Mouse (Mus musculus): ENCODE results near the gene Dgke. TPM values are rescaled to one million over a fixed set of nuclear protein-coding genes. Genes with fewer than 3 reads are reported as not detected.

The Dgke gene
- polyA plus RNA-seq, 1 experiment from 2014 or later = 3.5 TPM

GRCm38 (mm10) chr11:88995616-88996015 lies 71.0 kb downstream of the Dgke start:
- no peak overlapping the region for H3K9ac ChIP-seq (ENCODE audit: low read length)
- peaks cover 13% of the 10 kb centered on the region for H3K27me3 ChIP-seq (ENCODE audit: control insufficient read depth, insufficient read depth, low read length)
- ATAC-seq (ENCODE audit: insufficient number of reproducible peaks, low FRiP score, low TSS enrichment, low read depth) = no peak
- no peaks in the 10 kb centered on the region for H3K9me3 ChIP-seq (ENCODE audit: control insufficient read depth, low read length)
- DNase-seq (ENCODE audit: low spot score) = no peak
- 88% methylated on average over 2 of the region's 2 CpGs for WGBS
- H3K4me3 ChIP-seq (ENCODE audit: low read depth, low read length) = no peak overlapping the region
- H3K4me1 ChIP-seq (ENCODE audit: control insufficient read depth, insufficient read depth, low read length) = no peaks in the 10 kb centered on the region
- no peak overlapping the region for H3K27ac ChIP-seq (replicated peaks; ENCODE audit: low read depth, low read length)
- no peak overlapping the region for H3K4me2 ChIP-seq (ENCODE audit: low read depth, severe bottlenecking)
- 0 out of 2 replicates have a peak, but pooled peaks cover 2% of the 10 kb centered on the region for H3K36me3 ChIP-seq (ENCODE audit: control insufficient read depth, insufficient read depth, low read length)

DNA sequence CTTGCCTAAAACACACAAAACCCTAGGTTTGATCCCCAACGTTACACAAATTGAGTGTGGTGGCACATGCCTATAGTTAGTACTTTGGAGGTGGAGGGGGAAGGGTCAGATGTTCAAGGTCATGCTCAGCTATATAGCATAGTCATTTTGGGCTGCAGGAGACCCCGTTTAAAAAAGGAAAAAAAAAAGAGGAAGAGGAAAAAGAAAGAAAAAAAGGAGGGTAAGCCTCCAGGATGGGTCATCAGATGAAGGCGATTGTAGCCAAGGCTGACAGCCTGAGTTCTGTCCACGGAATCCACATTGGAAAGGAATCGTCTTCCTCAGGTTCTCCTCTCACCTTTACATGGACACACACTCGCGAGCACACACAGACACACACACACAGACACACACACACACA lies 72.2 kb downstream of the Dgke start:
- 89% methylated on average over 7 of the region's 7 CpGs for WGBS

GRCm38 (mm10) chr11:88993625-88994024 lies 73.0 kb downstream of the Dgke start:
- Histone ChIP-seq H3K27ac (replicated peaks; ENCODE audit: low read depth, low read length) (no peak overlapping the region), H3K9me3 (ENCODE audit: control insufficient read depth, low read length) (no peaks in the 10 kb centered on the region), H3K4me1 (ENCODE audit: control insufficient read depth, insufficient read depth, low read length) (no peaks in the 10 kb centered on the region), H3K36me3 (ENCODE audit: control insufficient read depth, insufficient read depth, low read length) (0 out of 2 replicates have a peak, but pooled peaks cover 2% of the 10 kb centered on the region), H3K4me2 (ENCODE audit: low read depth, severe bottlenecking) (no peak overlapping the region), H3K27me3 (ENCODE audit: control insufficient read depth, insufficient read depth, low read length) (no peaks in the 10 kb centered on the region; the same call in 1 of the 2 replicates), H3K4me3 (ENCODE audit: low read depth, low read length) (no peak overlapping the region), H3K9ac (ENCODE audit: low read length) (no peak overlapping the region)
- WGBS = 22% methylated on average over 5 of the region's 5 CpGs
- DNase-seq (ENCODE audit: low spot score) (peak; percentile 52), ATAC-seq (ENCODE audit: insufficient number of reproducible peaks, low FRiP score, low TSS enrichment, low read depth) (no peak)

More for the DNA sequence above, 72.2 kb downstream of the Dgke start:
- Histone ChIP-seq H3K27me3 (ENCODE audit: control insufficient read depth, insufficient read depth, low read length) (peaks cover 8% of the 10 kb centered on the region), H3K4me1 (ENCODE audit: control insufficient read depth, insufficient read depth, low read length) (no peaks in the 10 kb centered on the region), H3K27ac (replicated peaks; ENCODE audit: low read depth, low read length) (no peak overlapping the region), H3K9me3 (ENCODE audit: control insufficient read depth, low read length) (no peaks in the 10 kb centered on the region), H3K9ac (ENCODE audit: low read length) (no peak overlapping the region), H3K36me3 (ENCODE audit: control insufficient read depth, insufficient read depth, low read length) (0 out of 2 replicates have a peak, but pooled peaks cover 2% of the 10 kb centered on the region), H3K4me2 (ENCODE audit: low read depth, severe bottlenecking) (no peak overlapping the region), H3K4me3 (ENCODE audit: low read depth, low read length) (no peak overlapping the region)
- DNase-seq (ENCODE audit: low spot score) = no peak
- no peak for ATAC-seq (ENCODE audit: insufficient number of reproducible peaks, low FRiP score, low TSS enrichment, low read depth)

GRCm38 (mm10) chr11:88993186-88993585 lies 73.5 kb downstream of the Dgke start:
- Histone ChIP-seq H3K4me2 (ENCODE audit: low read depth, severe bottlenecking) (no peak overlapping the region), H3K27me3 (ENCODE audit: control insufficient read depth, insufficient read depth, low read length) (no peaks in the 10 kb centered on the region), H3K9me3 (ENCODE audit: control insufficient read depth, low read length) (no peaks in the 10 kb centered on the region), H3K4me3 (ENCODE audit: low read depth, low read length) (no peak overlapping the region), H3K9ac (ENCODE audit: low read length) (no peak overlapping the region), H3K4me1 (ENCODE audit: control insufficient read depth, insufficient read depth, low read length) (no peaks in the 10 kb centered on the region), H3K36me3 (ENCODE audit: control insufficient read depth, insufficient read depth, low read length) (0 out of 2 replicates have a peak, but pooled peaks cover 2% of the 10 kb centered on the region), H3K27ac (replicated peaks; ENCODE audit: low read depth, low read length) (no peak overlapping the region)
- ATAC-seq (ENCODE audit: insufficient number of reproducible peaks, low FRiP score, low TSS enrichment, low read depth) (no peak), DNase-seq (ENCODE audit: low spot score) (no peak)
- 54% methylated on average over 7 of the region's 7 CpGs for WGBS

DNA sequence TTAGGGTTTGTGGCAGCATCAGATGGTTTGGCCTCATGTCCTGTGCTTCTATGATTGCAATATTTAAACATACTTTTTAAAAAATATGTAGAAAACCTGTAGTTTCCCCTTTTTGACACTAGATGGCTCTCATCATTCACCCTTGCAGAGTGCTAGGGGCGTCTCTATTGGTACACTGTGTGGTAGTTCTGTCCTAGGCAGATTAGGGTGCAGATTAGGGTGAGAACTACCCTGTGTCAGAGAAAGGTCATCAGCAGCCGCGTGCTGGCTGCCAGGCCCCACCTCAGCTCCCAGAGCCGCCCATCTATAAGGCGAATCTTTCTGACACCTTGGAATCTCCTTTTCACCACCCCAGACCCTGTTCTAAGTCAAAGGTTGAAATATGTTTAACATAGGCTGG lies 77.1 kb downstream of the Dgke start:
- Histone ChIP-seq H3K27me3 (ENCODE audit: control insufficient read depth, insufficient read depth, low read length) (no peaks in the 10 kb centered on the region), H3K4me1 (ENCODE audit: control insufficient read depth, insufficient read depth, low read length) (no peaks in the 10 kb centered on the region), H3K27ac (replicated peaks; ENCODE audit: low read depth, low read length) (no peak overlapping the region), H3K4me3 (ENCODE audit: low read depth, low read length) (no peak overlapping the region), H3K36me3 (ENCODE audit: control insufficient read depth, insufficient read depth, low read length) (peaks cover 14% of the 10 kb centered on the region), H3K4me2 (ENCODE audit: low read depth, severe bottlenecking) (no peak overlapping the region), H3K9me3 (ENCODE audit: control insufficient read depth, low read length) (no peaks in the 10 kb centered on the region), H3K9ac (ENCODE audit: low read length) (no peak overlapping the region)
- WGBS = 71% methylated on average over 5 of the region's 5 CpGs
- ATAC-seq (ENCODE audit: insufficient number of reproducible peaks, low FRiP score, low TSS enrichment, low read depth) = no peak
- no peak for DNase-seq (ENCODE audit: low spot score)

DNA sequence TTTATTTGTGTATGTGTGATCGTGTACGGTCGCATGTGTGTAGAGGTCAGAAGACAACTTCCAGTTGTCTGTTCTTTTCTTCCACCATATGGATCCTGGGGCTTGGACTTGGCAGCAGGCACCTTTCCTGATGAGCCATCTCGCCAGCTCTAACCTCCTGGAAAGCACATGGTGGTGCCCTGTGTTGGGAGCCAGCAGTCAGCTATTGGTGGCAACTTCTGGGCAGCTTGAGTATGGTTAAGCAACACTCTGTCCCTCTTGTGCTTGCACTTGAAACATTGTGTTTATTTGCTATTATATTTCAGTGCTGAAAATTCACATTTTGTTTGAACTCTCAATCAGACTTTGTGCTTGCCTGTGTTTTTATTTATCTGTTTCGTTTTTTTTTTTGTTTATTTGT lies 77.7 kb downstream of the Dgke start:
- peaks cover 14% of the 10 kb centered on the region for H3K36me3 ChIP-seq (ENCODE audit: control insufficient read depth, insufficient read depth, low read length)

GRCm38 (mm10) chr11:88986616-88987015 lies 80.0 kb downstream of the Dgke start:
- H3K9ac ChIP-seq (ENCODE audit: low read length) = no peak overlapping the region
- H3K4me2 ChIP-seq (ENCODE audit: low read depth, severe bottlenecking) = no peak overlapping the region
- H3K27ac ChIP-seq (replicated peaks; ENCODE audit: low read depth, low read length) = no peak overlapping the region
- ATAC-seq (ENCODE audit: insufficient number of reproducible peaks, low FRiP score, low TSS enrichment, low read depth) (no peak), DNase-seq (ENCODE audit: low spot score) (no peak)
- no peaks in the 10 kb centered on the region for H3K9me3 ChIP-seq (ENCODE audit: control insufficient read depth, low read length)
- no peaks in the 10 kb centered on the region for H3K27me3 ChIP-seq (ENCODE audit: control insufficient read depth, insufficient read depth, low read length)
- H3K36me3 ChIP-seq (ENCODE audit: control insufficient read depth, insufficient read depth, low read length) = peaks cover 14% of the 10 kb centered on the region
- 81% methylated on average over 10 of the region's 10 CpGs for WGBS
- no peak overlapping the region for H3K4me3 ChIP-seq (ENCODE audit: low read depth, low read length)
- no peaks in the 10 kb centered on the region for H3K4me1 ChIP-seq (ENCODE audit: control insufficient read depth, insufficient read depth, low read length)

More for the DNA sequence above, 77.7 kb downstream of the Dgke start:
- Histone ChIP-seq H3K4me2 (ENCODE audit: low read depth, severe bottlenecking) (no peak overlapping the region), H3K4me1 (ENCODE audit: control insufficient read depth, insufficient read depth, low read length) (no peaks in the 10 kb centered on the region), H3K9me3 (ENCODE audit: control insufficient read depth, low read length) (no peaks in the 10 kb centered on the region), H3K9ac (ENCODE audit: low read length) (no peak overlapping the region), H3K4me3 (ENCODE audit: low read depth, low read length) (no peak overlapping the region), H3K27ac (replicated peaks; ENCODE audit: low read depth, low read length) (no peak overlapping the region), H3K27me3 (ENCODE audit: control insufficient read depth, insufficient read depth, low read length) (no peaks in the 10 kb centered on the region)
- no peak for ATAC-seq (ENCODE audit: insufficient number of reproducible peaks, low FRiP score, low TSS enrichment, low read depth)
- no peak for DNase-seq (ENCODE audit: low spot score)
- 79% methylated on average over 5 of the region's 5 CpGs for WGBS

Other genes with a start within 250 kb of the Dgke start
- 9.8 and 11.3 TPM in 2 replicates for gene Akap1, start 202.3 kb downstream of the Dgke start, polyA plus RNA-seq (2014; fragmentation: Nextera tagmentation; extraction: Ambion mirVana)
- gene Scpep1, start 111.4 kb downstream of the Dgke start, polyA plus RNA-seq (2014; fragmentation: Nextera tagmentation; extraction: Ambion mirVana) = 69.8 and 75.9 TPM in 2 replicates
- gene Elobl, start 99.9 kb downstream of the Dgke start, polyA plus RNA-seq (2014; fragmentation: Nextera tagmentation; extraction: Ambion mirVana) = not detected in 2 replicates
- gene Coil, start 96.6 kb downstream of the Dgke start, polyA plus RNA-seq (2014; fragmentation: Nextera tagmentation; extraction: Ambion mirVana) = 18.4 and 20.1 TPM in 2 replicates
- gene Trim25, start 67.5 kb downstream of the Dgke start, polyA plus RNA-seq (2014; fragmentation: Nextera tagmentation; extraction: Ambion mirVana) = 2.3 and 2.6 TPM in 2 replicates
- gene Gm525, start 7.0 kb upstream of the Dgke start, polyA plus RNA-seq (2014; fragmentation: Nextera tagmentation; extraction: Ambion mirVana) = not detected in 2 replicates
- 2.4 and 2.6 TPM in 2 replicates for gene Nog, start 235.5 kb upstream of the Dgke start, polyA plus RNA-seq (2014; fragmentation: Nextera tagmentation; extraction: Ambion mirVana)